Mouse (Mus musculus): ENCODE data around the gene Exoc3l4. TPM values are rescaled to one million over a fixed set of nuclear protein-coding genes. Genes with fewer than 3 reads are reported as not detected.

Gene Exoc3l4
- polyA plus RNA-seq, 1 experiment from 2014 or later: 18.2 TPM

- ATAC-seq: no peak
- H3K36me3 ChIP-seq: no peaks in the 10 kb centered on the region
- peak overlapping the region; percentile 46 for H3K4me3 ChIP-seq
- peaks cover 80% of the 10 kb centered on the region for H3K27me3 ChIP-seq (replicated peaks)
- WGBS (ENCODE audit: insufficient replicate concordance): 1% methylated on average over 40 of the region's 40 CpGs
- peaks cover 76% of the 10 kb centered on the region for H3K4me1 ChIP-seq
- no peaks in the 10 kb centered on the region for H3K9me3 ChIP-seq (replicated peaks)
- peak overlapping the region; percentile 75 for H3K4me2 ChIP-seq
- no peak overlapping the region for H3K27ac ChIP-seq
- H3K9ac ChIP-seq: peak overlapping the region; percentile 52
Measured at GRCm38 (mm10) chr12:111428961-111429911, 12.4 kb downstream of the Exoc3l4 start.

DNA sequence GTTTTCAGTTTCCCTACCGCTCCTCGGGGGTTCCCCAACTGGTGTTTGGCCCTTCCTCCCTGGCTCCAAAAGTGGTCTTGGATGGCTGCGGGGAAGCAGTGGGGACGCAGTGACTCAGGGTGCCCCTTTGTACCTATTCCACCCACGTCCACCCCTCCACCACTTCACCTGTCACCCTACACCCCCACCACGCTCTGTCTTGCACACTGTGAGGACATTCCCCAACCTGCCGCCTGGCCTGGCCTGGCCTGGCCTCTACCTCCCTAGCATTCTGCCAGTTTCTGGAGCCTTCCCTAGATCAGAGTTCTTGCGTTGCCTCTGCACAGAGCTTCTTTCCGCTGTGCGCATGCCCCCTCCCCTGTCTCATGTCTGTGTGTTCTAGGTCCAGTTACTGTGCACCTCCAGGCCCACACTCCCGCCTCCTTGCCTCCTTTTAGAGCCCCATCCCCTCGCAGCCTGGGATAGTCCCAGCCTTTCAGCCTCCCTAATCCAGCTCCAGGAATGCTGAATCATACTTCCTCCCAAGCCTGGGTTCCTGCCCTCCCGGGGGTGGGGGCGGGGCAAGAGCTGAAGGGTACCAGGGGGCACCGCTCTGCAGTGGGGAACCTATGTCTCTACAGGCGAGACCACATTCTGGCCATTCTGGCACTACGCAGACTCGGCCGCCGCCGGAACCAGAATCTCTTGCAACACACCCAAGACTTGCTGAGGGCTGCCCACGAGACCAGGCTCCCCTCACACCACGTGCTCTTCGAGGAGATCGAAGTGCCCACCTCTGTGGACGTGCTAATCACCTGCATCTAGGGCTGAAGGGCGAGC is 13.4 kb downstream of the Exoc3l4 start:
- peak overlapping the region; percentile 52 for H3K9ac ChIP-seq
- H3K4me2 ChIP-seq: peak overlapping the region; percentile 75
- H3K4me1 ChIP-seq: peaks cover 86% of the 10 kb centered on the region
- WGBS (ENCODE audit: insufficient replicate concordance): 19% methylated on average over 27 of the region's 27 CpGs
- no peaks in the 10 kb centered on the region for H3K36me3 ChIP-seq
- ATAC-seq: no peak
- H3K4me3 ChIP-seq: peak overlapping the region; percentile 46
- H3K27me3 ChIP-seq (replicated peaks): peaks cover 70% of the 10 kb centered on the region
- peak overlapping the region; percentile 31; the same call in 1 of the 2 replicates for H3K27ac ChIP-seq
- H3K9me3 ChIP-seq (replicated peaks): no peaks in the 10 kb centered on the region

- Histone ChIP-seq H3K9ac (peak overlapping the region; percentile 28; the same call in 1 of the 2 replicates), H3K9me3 (replicated peaks) (no peaks in the 10 kb centered on the region), H3K4me2 (peak overlapping the region; percentile 75), H3K36me3 (no peaks in the 10 kb centered on the region), H3K4me3 (no peak overlapping the region), H3K27ac (peak overlapping the region; percentile 39; the same call in 1 of the 2 replicates), H3K4me1 (peaks cover 88% of the 10 kb centered on the region), H3K27me3 (replicated peaks) (peaks cover 62% of the 10 kb centered on the region)
- ATAC-seq: no peak
- WGBS (ENCODE audit: insufficient replicate concordance): 44% methylated on average over 14 of the region's 14 CpGs
Measured at GRCm38 (mm10) chr12:111430868-111431817, 14.3 kb downstream of the Exoc3l4 start.

DNA sequence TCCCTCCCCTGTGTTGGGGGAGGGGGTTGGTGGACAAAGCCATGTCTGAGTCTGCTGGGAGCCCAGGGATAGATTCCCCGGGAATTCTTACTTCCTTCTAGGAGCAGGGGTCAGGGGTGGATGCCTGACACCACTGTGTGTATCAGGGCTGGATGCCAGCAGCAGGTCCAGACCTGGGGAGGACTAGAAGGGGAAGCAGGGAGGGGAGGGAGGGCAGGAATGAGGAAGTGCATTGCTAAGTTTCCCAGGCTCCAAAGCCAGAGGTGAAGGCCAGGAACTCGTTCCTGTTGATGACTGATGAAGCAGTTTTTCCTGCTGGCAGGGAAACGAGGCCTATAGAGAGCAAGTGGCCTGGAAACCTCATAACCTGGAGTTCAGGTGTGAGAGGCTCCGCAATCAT is 15.3 kb downstream of the Exoc3l4 start:
- Histone ChIP-seq H3K9ac (no peak overlapping the region), H3K4me1 (peaks cover 93% of the 10 kb centered on the region)

GRCm38 (mm10) chr12:111432751-111433331 is 16.0 kb downstream of the Exoc3l4 start:
- H3K4me2 ChIP-seq: peak overlapping the region; percentile 63; the same call in 1 of the 2 replicates
- no peaks in the 10 kb centered on the region for H3K9me3 ChIP-seq (replicated peaks)
- H3K27ac ChIP-seq: peak overlapping the region; percentile 88
- peak overlapping the region; percentile 57; the same call in 1 of the 2 replicates for H3K9ac ChIP-seq
- ATAC-seq: no peak
- H3K36me3 ChIP-seq: no peaks in the 10 kb centered on the region
- H3K4me1 ChIP-seq: peaks cover 100% of the 10 kb centered on the region
- H3K4me3 ChIP-seq: no peak overlapping the region
- 48% methylated on average over 4 of the region's 5 CpGs for WGBS (ENCODE audit: insufficient replicate concordance)
- peaks cover 45% of the 10 kb centered on the region for H3K27me3 ChIP-seq (replicated peaks)

More for the DNA sequence above, 15.3 kb downstream of the Exoc3l4 start:
- H3K27me3 ChIP-seq (replicated peaks): peaks cover 52% of the 10 kb centered on the region
- WGBS (ENCODE audit: insufficient replicate concordance): 34% methylated on average over 4 of the region's 4 CpGs
- H3K4me3 ChIP-seq: no peak overlapping the region
- H3K4me2 ChIP-seq: no peak overlapping the region
- no peaks in the 10 kb centered on the region for H3K36me3 ChIP-seq
- no peaks in the 10 kb centered on the region for H3K9me3 ChIP-seq (replicated peaks)
- ATAC-seq: no peak
- peak overlapping the region; percentile 88 for H3K27ac ChIP-seq

GRCm38 (mm10) chr12:111434164-111434744 is 17.4 kb downstream of the Exoc3l4 start:
- Histone ChIP-seq H3K27me3 (replicated peaks) (peaks cover 31% of the 10 kb centered on the region), H3K4me2 (peak overlapping the region; percentile 63), H3K36me3 (no peaks in the 10 kb centered on the region), H3K4me1 (peaks cover 100% of the 10 kb centered on the region), H3K9me3 (replicated peaks) (no peaks in the 10 kb centered on the region), H3K4me3 (peak overlapping the region; percentile 28), H3K27ac (peak overlapping the region; percentile 88), H3K9ac (peak overlapping the region; percentile 57)
- no peak for ATAC-seq
- 56% methylated on average over 7 of the region's 7 CpGs for WGBS (ENCODE audit: insufficient replicate concordance)

- Histone ChIP-seq H3K36me3 (no peaks in the 10 kb centered on the region), H3K9me3 (replicated peaks) (no peaks in the 10 kb centered on the region), H3K27ac (peak overlapping the region; percentile 88), H3K4me3 (peak overlapping the region; percentile 28), H3K4me1 (peaks cover 100% of the 10 kb centered on the region), H3K4me2 (peak overlapping the region; percentile 63), H3K27me3 (replicated peaks) (peaks cover 25% of the 10 kb centered on the region), H3K9ac (peak overlapping the region; percentile 57)
- peak; percentile 92 for ATAC-seq
- WGBS (ENCODE audit: insufficient replicate concordance): 11% methylated on average over 8 of the region's 8 CpGs
Measured at GRCm38 (mm10) chr12:111434745-111435327, 18.0 kb downstream of the Exoc3l4 start.

GRCm38 (mm10) chr12:111436170-111436569 is 19.4 kb downstream of the Exoc3l4 start:
- Histone ChIP-seq H3K36me3 (no peaks in the 10 kb centered on the region), H3K9me3 (replicated peaks) (no peaks in the 10 kb centered on the region), H3K9ac (0 out of 2 replicates have a peak overlapping the region, but pooled peaks have one; percentile 12), H3K4me3 (no peak overlapping the region), H3K27ac (peak overlapping the region; percentile 71), H3K27me3 (replicated peaks) (peaks cover 12% of the 10 kb centered on the region), H3K4me2 (no peak overlapping the region), H3K4me1 (peaks cover 94% of the 10 kb centered on the region)
- 69% methylated on average over 3 of the region's 3 CpGs for WGBS (ENCODE audit: insufficient replicate concordance)
- no peak for ATAC-seq

- Histone ChIP-seq H3K9me3 (replicated peaks) (no peaks in the 10 kb centered on the region), H3K27me3 (replicated peaks) (peaks cover 11% of the 10 kb centered on the region; the same call in 1 of the 2 replicates), H3K27ac (peak overlapping the region; percentile 71), H3K36me3 (no peaks in the 10 kb centered on the region), H3K9ac (0 out of 2 replicates have a peak overlapping the region, but pooled peaks have one; percentile 12), H3K4me2 (no peak overlapping the region), H3K4me3 (no peak overlapping the region), H3K4me1 (peaks cover 94% of the 10 kb centered on the region)
- 65% methylated on average over 8 of the region's 8 CpGs for WGBS (ENCODE audit: insufficient replicate concordance)
- ATAC-seq: no peak
Measured at GRCm38 (mm10) chr12:111436640-111437039, 19.8 kb downstream of the Exoc3l4 start.

DNA sequence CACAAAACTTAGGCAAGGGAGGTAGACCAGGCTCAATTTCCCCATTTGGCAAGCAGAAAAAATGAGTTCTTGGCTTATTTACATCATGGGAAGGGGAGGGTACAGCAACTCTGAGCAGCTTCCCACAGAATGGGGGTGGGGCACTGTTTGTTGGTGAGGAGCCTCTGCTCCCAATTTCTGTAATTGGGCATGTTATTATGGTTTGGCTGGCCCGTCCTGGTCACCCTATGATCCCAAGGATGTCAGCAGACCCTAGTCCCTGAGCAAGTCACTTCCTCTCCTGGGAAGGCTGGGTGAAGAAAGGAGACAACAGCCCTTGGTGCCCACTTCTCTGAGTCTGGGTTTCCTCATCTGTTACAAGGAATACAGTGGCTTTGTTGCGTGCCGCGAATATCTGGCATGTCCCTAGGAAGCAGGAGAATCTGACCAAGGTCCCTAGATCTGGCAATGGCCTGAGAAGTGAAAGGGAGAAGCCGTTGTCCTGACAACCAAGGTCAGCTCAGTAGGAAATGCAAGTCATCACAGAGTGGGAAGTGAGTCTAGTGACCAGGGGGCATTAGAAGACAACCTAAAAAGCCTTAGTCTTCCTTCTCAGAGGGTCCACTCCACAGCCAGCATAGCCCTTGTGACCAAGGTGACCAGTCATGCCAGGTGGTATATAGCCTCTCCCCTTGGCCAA is 20.5 kb downstream of the Exoc3l4 start:
- ATAC-seq: no peak
- H3K27me3 ChIP-seq (replicated peaks): 0 out of 2 replicates have a peak, but pooled peaks cover 7% of the 10 kb centered on the region
- H3K27ac ChIP-seq: peak overlapping the region; percentile 71
- no peak overlapping the region for H3K4me3 ChIP-seq
- no peak overlapping the region for H3K4me2 ChIP-seq
- WGBS (ENCODE audit: insufficient replicate concordance): 23% methylated on average over 5 of the region's 5 CpGs
- H3K9ac ChIP-seq: no peak overlapping the region
- H3K9me3 ChIP-seq (replicated peaks): no peaks in the 10 kb centered on the region
- H3K36me3 ChIP-seq: no peaks in the 10 kb centered on the region
- peaks cover 94% of the 10 kb centered on the region for H3K4me1 ChIP-seq
